Mouse (Mus musculus) embryo, embryonic 10 days (tissue): Measurements from ENCODE around the gene Mcam.
"Not testable (repeated sequence)": the region's sequence is repeated elsewhere in the genome, so short reads cannot be mapped to it uniquely, and the experiment has no call there.

Experiments used
- DNase-seq: peaks from one replicate; pipeline ENCODE4 v3.0.0-alpha.2; 2015; ENCODE audit warnings: low spot score

Mcam gene

GRCm38 (mm10) chr9:44109360-44110095 lies 24.7 kb upstream of the Mcam start:
- peak; percentile 69 for DNase-seq

- DNase-seq = not testable (repeated sequence)
These were observed 22.4 kb upstream of the Mcam start for GRCm38 (mm10) chr9:44111909-44112308.

- DNase-seq = peak; percentile 99
These were observed 21.0 kb upstream of the Mcam start, which contains the start of the genes Gm49380 and Rnf26 for GRCm38 (mm10) chr9:44113105-44113789. Gm49380 (minus strand) TSS chr9:44113500. Rnf26 (minus strand) TSS chr9:44113517.

GRCm38 (mm10) chr9:44114453-44114852 lies 19.8 kb upstream of the Mcam start:
- DNase-seq = no peak

- DNase-seq = no peak
These were observed 18.7 kb upstream of the Mcam start for GRCm38 (mm10) chr9:44115599-44115998.

- DNase-seq = no peak
These were observed 18.1 kb upstream of the Mcam start for GRCm38 (mm10) chr9:44116182-44116581.

GRCm38 (mm10) chr9:44119011-44119410 lies 15.3 kb upstream of the Mcam start:
- DNase-seq = peak; percentile 57

- DNase-seq = no peak
These were observed 14.3 kb upstream of the Mcam start for GRCm38 (mm10) chr9:44119948-44120465.

GRCm38 (mm10) chr9:44124317-44124716 lies 10.0 kb upstream of the Mcam start:
- no peak for DNase-seq

- DNase-seq = no peak
These were observed 9.2 kb upstream of the Mcam start for GRCm38 (mm10) chr9:44125026-44125425.

- peak; percentile 93 for DNase-seq
These were observed 8.5 kb upstream of the Mcam start for GRCm38 (mm10) chr9:44125546-44126428.

GRCm38 (mm10) chr9:44126746-44127145 lies 7.5 kb upstream of the Mcam start:
- DNase-seq = no peak

- no peak for DNase-seq
These were observed 6.9 kb upstream of the Mcam start for GRCm38 (mm10) chr9:44127351-44127801.

- no peak for DNase-seq
These were observed 4.6 kb upstream of the Mcam start for GRCm38 (mm10) chr9:44129633-44130032.

GRCm38 (mm10) chr9:44130034-44130433 lies 4.2 kb upstream of the Mcam start:
- peak; percentile 84 for DNase-seq

GRCm38 (mm10) chr9:44130581-44131275 lies 3.5 kb upstream of the Mcam start:
- DNase-seq = peak; percentile 68

GRCm38 (mm10) chr9:44131276-44131590 lies 3.0 kb upstream of the Mcam start:
- no peak for DNase-seq

- DNase-seq = no peak
These were observed 2.1 kb upstream of the Mcam start for GRCm38 (mm10) chr9:44132200-44132599.

GRCm38 (mm10) chr9:44133287-44133686 lies 982 bp upstream of the Mcam start:
- DNase-seq = no peak

GRCm38 (mm10) chr9:44134851-44135730 lies 822 bp downstream of the Mcam start:
- DNase-seq = no peak
